Mouse (Mus musculus): ENCODE measurements at regions not wholly inside any gene's neighbourhood (a gene's known extent, or its start where the extent isn't known, plus 50 kb on each side); places are given as distances from the start of the nearest gene placed in this dataset.

GRCm38 (mm10) chr6:49523184-49523583, 127.8 kb downstream of the Stk31 start:
- DNase-seq (ENCODE audit: low spot score in 2 of 2), result no peak

- DNase-seq (ENCODE audit: low spot score in 2 of 2), result no peak
Observed at GRCm38 (mm10) chr6:49523696-49524095, 128.3 kb downstream of the Stk31 start.

DNA sequence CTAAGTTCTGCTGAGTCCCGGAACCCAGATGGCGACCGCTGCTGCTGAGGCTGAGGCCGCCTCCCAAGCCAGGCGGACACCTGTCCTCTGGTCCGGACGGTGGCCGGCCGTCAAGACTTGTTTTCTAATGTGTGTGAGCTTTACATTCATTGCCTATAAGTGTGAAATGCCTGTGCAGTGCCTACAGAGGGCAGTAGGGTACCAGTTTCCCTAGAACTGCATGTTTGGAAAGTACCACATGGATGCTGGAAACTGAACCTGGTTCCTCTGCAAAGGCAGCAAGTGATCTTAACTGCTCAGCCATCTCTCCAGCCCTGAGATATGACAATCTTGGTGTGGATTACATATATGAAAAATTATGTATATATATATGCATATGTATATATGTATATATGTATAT, 138.6 kb downstream of the Stk31 start:
- DNase-seq (ENCODE audit: low spot score in 2 of 2), result no peak

DNA sequence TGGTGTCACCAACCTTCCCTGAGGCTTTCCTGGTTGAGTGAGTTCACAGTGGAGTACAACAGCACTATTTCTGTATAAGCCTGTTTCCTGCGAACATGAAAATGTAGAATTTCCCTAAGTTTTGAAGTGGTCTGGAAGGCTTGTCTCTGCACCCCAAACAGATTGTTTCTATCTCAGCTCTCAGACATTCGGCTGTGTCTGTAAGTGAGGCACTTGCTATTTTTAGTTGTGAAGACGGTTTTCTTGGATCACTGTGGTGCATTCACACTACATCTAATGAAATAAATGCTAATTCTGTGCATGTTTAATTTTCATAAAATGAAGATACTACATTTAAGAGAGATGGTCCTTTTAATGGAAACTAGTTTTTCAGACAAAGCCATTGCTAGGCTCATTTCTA, 139.1 kb downstream of the Stk31 start:
- no peak for DNase-seq (ENCODE audit: low spot score in 2 of 2)

DNA sequence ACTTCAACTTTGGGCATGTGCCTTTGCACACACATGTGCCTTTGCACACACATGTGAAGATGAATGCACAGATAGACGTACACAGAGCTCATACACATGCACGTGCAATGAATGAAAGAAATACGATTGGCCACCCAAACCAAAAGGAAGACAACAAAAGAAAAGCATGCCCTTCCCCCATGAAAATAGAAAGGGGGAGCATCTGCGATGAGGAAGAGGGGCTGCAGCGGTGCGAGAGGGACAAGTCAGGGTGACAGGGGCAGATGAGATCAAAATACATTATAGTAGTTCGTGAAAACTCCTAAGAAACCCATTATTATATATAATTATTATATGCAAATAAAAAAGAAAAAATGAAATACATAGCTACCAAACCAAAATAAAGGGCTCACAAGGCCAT, 149.5 kb downstream of the Stk31 start:
- DNase-seq (ENCODE audit: low spot score in 2 of 2), result no peak

GRCm38 (mm10) chr6:49555069-49555468, 159.7 kb downstream of the Stk31 start:
- no peak for DNase-seq (ENCODE audit: low spot score in 2 of 2)

- DNase-seq (ENCODE audit: low spot score in 2 of 2), result no peak
Observed at GRCm38 (mm10) chr6:49558508-49558907, 163.1 kb downstream of the Stk31 start.

DNA sequence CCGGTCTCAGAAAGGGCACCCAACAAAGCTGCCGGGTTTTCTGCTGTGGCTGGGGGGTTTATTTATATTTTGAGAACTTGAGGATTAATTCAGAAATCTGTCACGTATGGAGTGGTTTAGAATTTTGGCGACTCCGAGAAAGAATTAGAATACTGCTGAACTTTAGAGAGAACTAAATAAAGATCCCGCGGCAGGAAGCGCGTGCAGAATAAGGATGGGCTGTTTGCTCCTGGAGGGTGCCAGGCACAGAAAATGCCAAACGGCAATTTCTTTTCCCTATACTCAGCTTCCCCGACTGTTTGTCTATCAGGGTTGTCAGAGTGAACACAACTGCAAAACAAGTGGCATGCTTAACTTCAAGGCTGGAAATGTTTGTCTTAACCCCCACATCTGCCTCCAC, 163.7 kb downstream of the Stk31 start:
- DNase-seq (ENCODE audit: low spot score in 2 of 2), result no peak

GRCm38 (mm10) chr6:49578340-49578739, 182.9 kb downstream of the Stk31 start:
- no peak for DNase-seq (ENCODE audit: low spot score in 2 of 2)

DNA sequence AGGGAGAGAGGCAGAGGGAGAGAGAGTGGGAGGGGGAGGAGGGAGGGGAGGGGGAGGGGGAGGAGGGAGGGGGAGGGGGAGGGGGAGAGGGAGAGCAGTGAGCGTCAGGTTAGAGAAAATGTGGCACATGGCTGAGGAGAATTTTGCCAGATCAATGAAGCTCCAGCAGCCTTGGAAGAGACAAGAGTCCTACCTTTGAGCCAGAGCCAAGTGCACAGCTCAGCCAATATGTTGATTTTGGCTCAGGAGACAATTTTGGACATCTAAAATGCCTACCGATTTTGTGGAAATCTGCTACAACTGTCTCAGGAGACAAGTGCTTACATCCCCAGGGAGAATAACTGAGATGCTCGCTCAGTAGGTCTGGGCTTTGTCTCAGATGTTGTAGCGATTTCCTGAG, 184.3 kb downstream of the Stk31 start:
- DNase-seq (ENCODE audit: low spot score in 2 of 2), result no peak

GRCm38 (mm10) chr6:49582040-49582707, 186.8 kb downstream of the Stk31 start:
- DNase-seq (ENCODE audit: low spot score in 2 of 2), result no peak

DNA sequence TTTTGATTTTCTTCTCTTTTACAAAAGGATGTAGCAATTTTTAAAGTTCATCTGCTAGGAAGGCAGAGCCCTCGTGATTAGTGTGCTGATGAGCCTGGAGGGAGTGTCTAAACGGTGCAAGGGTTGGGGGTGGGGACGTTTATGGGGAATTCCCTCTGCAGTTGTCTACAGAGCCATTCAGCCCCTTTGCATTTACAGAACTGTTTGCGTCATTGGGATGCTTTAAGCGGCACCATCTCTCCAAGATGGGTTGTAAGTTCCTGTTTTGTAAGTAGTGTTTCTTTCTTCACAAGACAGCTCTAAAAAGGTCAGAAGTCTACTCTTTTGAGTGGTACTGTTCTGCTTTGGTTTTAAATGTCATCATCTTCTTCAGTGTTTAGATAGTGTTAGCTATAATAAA, 191.1 kb downstream of the Stk31 start:
- no peak for DNase-seq (ENCODE audit: low spot score in 2 of 2)

- DNase-seq (ENCODE audit: low spot score in 2 of 2), result no peak
Observed at GRCm38 (mm10) chr6:49588677-49589076, 193.3 kb downstream of the Stk31 start.

GRCm38 (mm10) chr6:49590927-49591631, 195.7 kb downstream of the Stk31 start:
- DNase-seq (ENCODE audit: low spot score in 2 of 2), result peak; percentile 6 to 11

- no peak for DNase-seq (ENCODE audit: low spot score in 2 of 2)
Observed at GRCm38 (mm10) chr6:49591632-49592000, 196.2 kb downstream of the Stk31 start.

- DNase-seq (ENCODE audit: low spot score in 2 of 2), result no peak
Observed at GRCm38 (mm10) chr6:49592676-49593075, 197.3 kb downstream of the Stk31 start.

DNA sequence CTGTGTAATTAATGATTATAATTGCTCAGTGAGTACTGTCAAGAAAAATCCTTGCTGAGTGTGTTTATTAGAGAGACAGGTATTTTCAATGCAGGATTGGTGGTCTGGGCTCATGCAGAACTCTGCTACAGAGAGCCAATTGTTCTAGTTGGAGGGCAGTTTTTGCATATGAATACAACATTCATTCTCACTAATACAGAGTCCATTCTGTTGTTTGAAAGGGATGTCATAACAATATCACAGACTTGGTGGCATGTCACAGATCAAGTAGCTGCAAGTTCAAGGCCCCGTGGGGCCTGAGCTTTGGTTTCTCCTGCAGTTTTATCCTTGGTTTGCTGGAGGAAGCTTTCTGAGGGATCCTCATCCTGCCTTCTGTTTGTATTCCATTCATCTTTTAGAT, 207.8 kb downstream of the Stk31 start:
- no peak for DNase-seq (ENCODE audit: low spot score in 2 of 2)

- no peak for DNase-seq (ENCODE audit: low spot score in 2 of 2)
Observed at GRCm38 (mm10) chr6:49603844-49604243, 208.4 kb downstream of the Stk31 start.

- DNase-seq (ENCODE audit: low spot score in 2 of 2), result no peak
Observed at GRCm38 (mm10) chr6:49606028-49606427, 210.6 kb downstream of the Stk31 start.

GRCm38 (mm10) chr6:49606626-49607158, 211.3 kb downstream of the Stk31 start:
- DNase-seq (ENCODE audit: low spot score in 2 of 2), result no peak

GRCm38 (mm10) chr6:49624080-49624479, 198.4 kb upstream of the Npy start:
- no peak for DNase-seq (ENCODE audit: low spot score in 2 of 2)

- DNase-seq (ENCODE audit: low spot score in 2 of 2), result no peak
Observed at GRCm38 (mm10) chr6:49624564-49624963, 197.9 kb upstream of the Npy start.

- peak in 1 of 2 experiments; percentile 10 for DNase-seq (ENCODE audit: low spot score in 2 of 2)
Observed at GRCm38 (mm10) chr6:49633470-49634095, 188.9 kb upstream of the Npy start.
